Mouse (Mus musculus) forebrain, embryonic 14.5 days (tissue): ENCODE data around the gene Fam240a. TPM values are rescaled to one million over a fixed set of nuclear protein-coding genes. Genes with fewer than 3 reads are reported as not detected.
A peak's percentile ranks its signal among the peaks of the same experiment; 100 is the strongest.

Experiments used
- ATAC-seq: fragments of 200-750 bp; cut with Nextera tagmentation; 2 replicates; pipeline ENCODE4 v1.8.0; 2017; ENCODE audit warnings: mild to moderate bottlenecking, moderate library complexity
- DNase-seq: peaks from one replicate; pipeline ENCODE4 v3.0.0-alpha.2; 2015; ENCODE audit warnings: low spot score
- H3K27ac ChIP-seq: fragments of 300-500 bp; sonication (generic); 2 replicates; pipeline ENCODE4 v1.5.1; 2014; ENCODE audit warnings: low read depth, mild to moderate bottlenecking, control low read depth, low read length, moderate library complexity
- H3K27me3 ChIP-seq: fragments of 300-500 bp; sonication (generic); replicated peaks from 2 replicates; pipeline ENCODE4 v1.6.1; 2014; ENCODE audit warnings: low read length, control low read depth, mixed read lengths; ENCODE audit not compliant: control insufficient read depth, insufficient read depth
- H3K36me3 ChIP-seq: fragments of 300-500 bp; sonication (generic); 2 replicates; pipeline ENCODE4 v1.6.1; 2014; ENCODE audit warnings: low read length, control low read depth; ENCODE audit not compliant: control insufficient read depth, insufficient read depth
- H3K4me1 ChIP-seq: fragments of 300-500 bp; sonication (generic); 2 replicates; pipeline ENCODE4 v1.6.1; 2014; ENCODE audit warnings: antibody characterized with exemption, low read length, control low read depth; ENCODE audit not compliant: control insufficient read depth, insufficient read depth
- H3K4me2 ChIP-seq: fragments of 300-500 bp; sonication (generic); 2 replicates; pipeline ENCODE4 v1.6.1; 2014; ENCODE audit warnings: mild to moderate bottlenecking, control low read depth, low read length
- H3K4me3 ChIP-seq: fragments of 300-500 bp; sonication (generic); 2 replicates; pipeline ENCODE4 v1.5.1; 2014; ENCODE audit warnings: low read depth, low read length, control low read depth
- H3K9ac ChIP-seq: fragments of 300-500 bp; sonication (generic); 2 replicates; pipeline ENCODE4 v1.6.1; 2014; ENCODE audit warnings: mild to moderate bottlenecking, low read length, control low read depth, moderate library complexity
- H3K9me3 ChIP-seq: fragments of 300-500 bp; sonication (generic); replicated peaks from 2 replicates; pipeline ENCODE4 v1.6.1; 2016; ENCODE audit warnings: low read length, control low read depth, mixed read lengths; ENCODE audit not compliant: control insufficient read depth
- WGBS: fragments of 180-500 bp; shearing (Covaris S2); extraction: QIAGEN DNeasy Blood & Tissue Kit; methylation state at CpG from one replicate; pipeline ENCODE4 v1.1.7; 2014; 5-methylcytosine and 5-hydroxymethylcytosine counted together
- polyA plus RNA-seq: library from polyadenylated mRNA; unstranded; fragments of >200 nt; fragmentation: Nextera tagmentation; extraction: Ambion mirVana; gene quantifications from 2 replicates; pipeline ENCODE4 v1.2.1, GENCODE M21; 2014

The Fam240a gene
- polyA plus RNA-seq, 1 experiment from 2014 or later, result not detected

GRCm38 (mm10) chr9:110933850-110934437, 17.3 kb upstream of the Fam240a start:
- Histone ChIP-seq H3K27me3 (no peaks in the 10 kb centered on the region), H3K4me2 (no peak overlapping the region), H3K36me3 (no peaks in the 10 kb centered on the region), H3K4me3 (no peak overlapping the region), H3K9me3 (no peaks in the 10 kb centered on the region), H3K9ac (no peak overlapping the region), H3K4me1 (no peaks in the 10 kb centered on the region), H3K27ac (peak overlapping the region; percentile 44)
- 77% methylated on average over 12 of the region's 12 CpGs for WGBS
- DNase-seq (peak; percentile 51), ATAC-seq (no peak)

GRCm38 (mm10) chr9:110931573-110931972, 14.9 kb upstream of the Fam240a start:
- Histone ChIP-seq H3K27me3 (no peaks in the 10 kb centered on the region), H3K9me3 (no peaks in the 10 kb centered on the region), H3K4me1 (no peaks in the 10 kb centered on the region), H3K4me2 (no peak overlapping the region), H3K27ac (no peak overlapping the region), H3K4me3 (no peak overlapping the region), H3K9ac (no peak overlapping the region), H3K36me3 (no peaks in the 10 kb centered on the region)
- ATAC-seq (no peak), DNase-seq (no peak)
- 71% methylated on average over 6 of the region's 6 CpGs for WGBS

GRCm38 (mm10) chr9:110922759-110923158, 6.1 kb upstream of the Fam240a start:
- no peak for ATAC-seq
- peak; percentile 76 for DNase-seq
- H3K9ac ChIP-seq, result no peak overlapping the region
- H3K9me3 ChIP-seq, result no peaks in the 10 kb centered on the region
- no peak overlapping the region for H3K27ac ChIP-seq
- no peak overlapping the region for H3K4me2 ChIP-seq
- H3K4me3 ChIP-seq, result no peak overlapping the region
- no peaks in the 10 kb centered on the region for H3K4me1 ChIP-seq
- no peaks in the 10 kb centered on the region for H3K27me3 ChIP-seq
- no peaks in the 10 kb centered on the region for H3K36me3 ChIP-seq
- 20% methylated on average over 7 of the region's 7 CpGs for WGBS

GRCm38 (mm10) chr9:110920665-110921419, 4.2 kb upstream of the Fam240a start:
- Histone ChIP-seq H3K36me3 (no peaks in the 10 kb centered on the region), H3K9ac (no peak overlapping the region), H3K4me2 (no peak overlapping the region), H3K4me3 (no peak overlapping the region), H3K27ac (no peak overlapping the region), H3K27me3 (no peaks in the 10 kb centered on the region), H3K4me1 (no peaks in the 10 kb centered on the region), H3K9me3 (no peaks in the 10 kb centered on the region)
- WGBS, result 71% methylated on average over 15 of the region's 15 CpGs
- ATAC-seq (no peak), DNase-seq (no peak)

GRCm38 (mm10) chr9:110915466-110915865, 1.2 kb downstream of the Fam240a start:
- Histone ChIP-seq H3K36me3 (no peaks in the 10 kb centered on the region), H3K27ac (no peak overlapping the region), H3K9ac (no peak overlapping the region), H3K4me3 (no peak overlapping the region), H3K4me1 (no peaks in the 10 kb centered on the region), H3K4me2 (no peak overlapping the region), H3K27me3 (no peaks in the 10 kb centered on the region), H3K9me3 (no peaks in the 10 kb centered on the region)
- ATAC-seq (no peak), DNase-seq (no peak)
- 75% methylated on average over 8 of the region's 8 CpGs for WGBS

GRCm38 (mm10) chr9:110914631-110915236, 1.9 kb downstream of the Fam240a start:
- 63% methylated on average over 21 of the region's 21 CpGs for WGBS
- no peak for ATAC-seq
- no peaks in the 10 kb centered on the region for H3K4me1 ChIP-seq

GRCm38 (mm10) chr9:110909371-110909967, 7.2 kb downstream of the Fam240a start:
- 75% methylated on average over 6 of the region's 6 CpGs for WGBS
- Histone ChIP-seq H3K4me1 (no peaks in the 10 kb centered on the region), H3K27ac (no peak overlapping the region), H3K36me3 (no peaks in the 10 kb centered on the region), H3K27me3 (no peaks in the 10 kb centered on the region), H3K9me3 (no peaks in the 10 kb centered on the region), H3K9ac (no peak overlapping the region), H3K4me3 (no peak overlapping the region), H3K4me2 (no peak overlapping the region)
- DNase-seq (no peak), ATAC-seq (no peak)

More at GRCm38 (mm10) chr9:110914631-110915236, 1.9 kb downstream of the Fam240a start:
- Histone ChIP-seq H3K36me3 (no peaks in the 10 kb centered on the region), H3K9ac (no peak overlapping the region), H3K27ac (no peak overlapping the region), H3K27me3 (no peaks in the 10 kb centered on the region), H3K4me3 (no peak overlapping the region), H3K4me2 (no peak overlapping the region), H3K9me3 (no peaks in the 10 kb centered on the region)
- no peak for DNase-seq

GRCm38 (mm10) chr9:110908631-110909016, 8.0 kb downstream of the Fam240a start:
- WGBS, result 91% methylated on average over 3 of the region's 3 CpGs

More at GRCm38 (mm10) chr9:110908631-110909016, 8.0 kb downstream of the Fam240a start:
- no peak overlapping the region for H3K4me3 ChIP-seq
- no peaks in the 10 kb centered on the region for H3K36me3 ChIP-seq
- H3K4me2 ChIP-seq, result no peak overlapping the region
- H3K9ac ChIP-seq, result no peak overlapping the region
- ATAC-seq, result no peak
- H3K4me1 ChIP-seq, result no peaks in the 10 kb centered on the region
- no peaks in the 10 kb centered on the region for H3K27me3 ChIP-seq
- no peak overlapping the region for H3K27ac ChIP-seq
- no peak for DNase-seq
- H3K9me3 ChIP-seq, result no peaks in the 10 kb centered on the region
